Mouse (Mus musculus): Measurements from ENCODE around the gene Ctu2. TPM values are rescaled to one million over a fixed set of nuclear protein-coding genes. Genes with fewer than 3 reads are reported as not detected.

The Ctu2 gene
- total RNA-seq, 2 experiments from 2014 or later, result 7.1 to 10.7 TPM

DNA sequence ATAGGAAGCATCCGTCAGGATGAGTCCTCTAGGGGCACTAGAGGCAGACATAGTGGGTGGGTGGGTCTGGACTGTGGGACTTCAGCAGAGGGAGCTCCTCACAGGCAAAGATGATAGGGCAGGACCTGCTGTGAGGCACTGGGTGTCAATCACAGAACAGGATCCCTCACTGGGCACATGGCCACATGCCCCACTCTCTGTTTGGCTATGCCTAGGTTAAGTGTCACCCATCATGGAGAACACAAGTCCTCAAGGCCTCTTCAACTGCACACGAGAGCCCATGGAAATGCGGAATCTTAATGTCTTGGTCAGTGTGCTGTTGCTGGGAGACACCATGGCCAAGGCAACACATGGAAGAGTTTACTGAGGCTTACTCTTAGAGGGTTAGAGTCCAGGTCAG is 52.0 kb downstream of the Ctu2 start:
- intact Hi-C loops (cut with DNase I), result no loop called here
- no peak for DNase-seq

DNA sequence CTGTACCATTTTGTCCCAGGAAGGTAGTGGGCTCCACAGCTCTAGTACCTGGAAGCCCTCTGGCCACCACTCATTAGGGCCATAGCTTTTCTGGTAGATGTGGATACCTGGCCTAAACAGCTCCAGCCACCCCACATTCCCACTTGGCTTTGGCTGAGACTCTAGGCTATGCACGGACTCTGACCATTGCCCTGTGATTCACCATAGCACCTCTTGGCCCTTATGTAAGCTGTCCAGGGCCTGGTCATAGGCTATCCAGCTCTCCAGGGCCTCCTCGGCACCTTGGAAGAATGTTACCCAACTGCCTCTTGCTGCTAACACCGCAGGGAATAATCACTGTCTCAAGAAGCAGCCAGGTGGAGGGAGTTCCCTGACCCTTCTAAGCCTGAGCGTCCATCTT is 53.2 kb downstream of the Ctu2 start:
- intact Hi-C loops (cut with DNase I), result no loop called here
- no peak for DNase-seq

DNA sequence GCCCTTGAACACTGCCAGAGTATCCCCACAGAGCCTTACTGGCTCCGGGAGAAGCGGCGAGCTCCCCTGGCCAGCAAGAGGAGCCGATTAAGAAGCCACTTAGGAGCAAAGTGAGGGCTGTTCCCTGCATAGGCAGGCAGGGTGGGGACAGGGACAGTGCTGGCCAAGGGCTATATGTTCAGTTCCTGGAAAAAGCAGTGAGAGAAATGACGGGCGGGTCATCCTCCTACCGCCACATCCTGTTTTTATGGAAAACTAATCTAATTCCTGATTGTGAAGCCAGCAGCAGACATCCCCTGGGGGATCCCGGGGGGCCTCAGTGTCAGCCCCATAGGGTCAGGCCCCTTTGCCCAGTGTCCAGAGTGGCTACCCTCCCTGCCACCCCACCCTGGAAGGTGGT is 55.4 kb downstream of the Ctu2 start:
- intact Hi-C loops (cut with DNase I), result loop anchor here (2.0 kb wide), 1 partner anchor 15 kb away; no protein-coding TSS in a partner anchor
- DNase-seq, result peak in 1 of 2 experiments; percentile 24

Small RNA genes within 50 kb of the gene (microRNA-seq; reads per million reads assigned to microRNA genes)
- 0 reads per million in 2 experiments for gene Gm24366 (ENCODE audit: borderline number of aligned reads in 2 of 2)

Other genes starting within 250 kb of the Ctu2 start
- gene Zfpm1, start 194.0 kb upstream of the Ctu2 start, total RNA-seq (2021), result 10 to 100 TPM; 23.1 to 30.0 TPM
- gene Trhr2, start 115.4 kb upstream of the Ctu2 start, total RNA-seq (2021), result not detected
- gene Zc3h18, start 99.5 kb upstream of the Ctu2 start, total RNA-seq (2021), result 10 to 100 TPM; 21.4 to 23.0 TPM
- not detected for gene Il17c, start 54.1 kb upstream of the Ctu2 start, total RNA-seq (2021)
- 10 to 100 TPM; 40.4 to 42.1 TPM for gene Cyba, start 43.2 kb upstream of the Ctu2 start, total RNA-seq (2021)
- gene Mvd, start 32.7 kb upstream of the Ctu2 start, total RNA-seq (2021), result 1 to 10 TPM; 4.5 to 5.5 TPM
- 1 to 10 TPM; 2.2 to 5.0 TPM for gene Snai3, start 15.4 kb upstream of the Ctu2 start, total RNA-seq (2021)
- 10 to 100 TPM; 37.3 to 40.0 TPM for gene Rnf166, start 79 bp upstream of the Ctu2 start, total RNA-seq (2021)
- gene Piezo1, start 75.2 kb downstream of the Ctu2 start, total RNA-seq (2021), result 10 to 100 TPM; 18.8 to 21.6 TPM
- 1 to 10 TPM; 2.4 to 2.5 TPM for gene Cdt1, start 91.9 kb downstream of the Ctu2 start, total RNA-seq (2021)
- 10 to 100 TPM; 29.8 to 38.9 TPM for gene Aprt, start 100.8 kb downstream of the Ctu2 start, total RNA-seq (2021)
- gene Galns, start 135.3 kb downstream of the Ctu2 start, total RNA-seq (2021), result 1 to 10 TPM; 3.1 to 3.5 TPM
- 10 to 100 TPM; 65.8 to 67.9 TPM for gene Trappc2l, start 135.5 kb downstream of the Ctu2 start, total RNA-seq (2021)
- gene Pabpn1l, start 146.6 kb downstream of the Ctu2 start, total RNA-seq (2021), result not detected
- 10 to 100 TPM; 19.7 to 23.0 TPM for gene Cbfa2t3, start 223.0 kb downstream of the Ctu2 start, total RNA-seq (2021)

Data from heart, postnatal 36 days (tissue).